Mouse (Mus musculus): ENCODE data around the gene Atad3a. TPM values are rescaled to one million over a fixed set of nuclear protein-coding genes. Genes with fewer than 3 reads are reported as not detected.

Gene Atad3a
- polyA plus RNA-seq, 1 experiment from 2014 or later: 150 TPM

DNA sequence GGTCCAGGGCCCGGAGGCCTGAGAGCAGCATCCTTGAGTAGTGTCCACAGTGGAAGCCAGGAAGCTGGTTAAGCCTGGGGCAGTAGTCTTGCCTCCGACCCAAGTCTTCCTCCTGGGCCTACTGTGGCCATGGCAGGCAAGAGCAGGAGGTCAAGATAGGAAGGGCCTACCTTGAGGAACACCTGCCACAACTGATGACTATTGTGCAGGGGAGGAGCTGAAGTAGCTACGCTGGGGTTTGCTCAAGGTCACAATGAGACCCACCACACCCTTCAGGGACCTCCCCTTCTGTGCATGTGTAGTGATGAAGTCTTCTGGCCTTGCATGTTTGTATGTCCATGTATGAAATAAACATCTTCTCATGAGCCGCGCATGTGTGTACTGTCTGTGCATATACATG, 25.1 kb downstream of the Atad3a start:
- WGBS: 67% methylated on average over 5 of the region's 5 CpGs
- H3K36me3 ChIP-seq (ENCODE audit: control insufficient read depth, insufficient read depth, low read length): 0 out of 2 replicates have a peak, but pooled peaks cover 3% of the 10 kb centered on the region
- H3K27ac ChIP-seq (ENCODE audit: low read length): no peak overlapping the region
- ATAC-seq: no peak
- H3K9ac ChIP-seq (ENCODE audit: low read depth, low read length): peak overlapping the region; percentile 80
- H3K4me1 ChIP-seq (ENCODE audit: control insufficient read depth, insufficient read depth, low read length): peaks cover 17% of the 10 kb centered on the region
- H3K4me2 ChIP-seq (ENCODE audit: low read depth, low read length): peak overlapping the region; percentile 90
- peak overlapping the region; percentile 75 for H3K4me3 ChIP-seq (ENCODE audit: low read length)
- H3K27me3 ChIP-seq (replicated peaks; ENCODE audit: control insufficient read depth, insufficient read depth, low read length): no peaks in the 10 kb centered on the region
- H3K9me3 ChIP-seq (ENCODE audit: control insufficient read depth, low read length): no peaks in the 10 kb centered on the region

GRCm38 (mm10) chr4:155734951-155735702, 25.8 kb downstream of the Atad3a start:
- ATAC-seq: peak; percentile 76
- H3K4me2 ChIP-seq (ENCODE audit: low read depth, low read length): peak overlapping the region; percentile 90
- 1% methylated on average over 48 of the region's 79 CpGs for WGBS
- H3K36me3 ChIP-seq (ENCODE audit: control insufficient read depth, insufficient read depth, low read length): 0 out of 2 replicates have a peak, but pooled peaks cover 3% of the 10 kb centered on the region
- H3K27ac ChIP-seq (ENCODE audit: low read length): peak overlapping the region; percentile 77
- peak overlapping the region; percentile 75 for H3K4me3 ChIP-seq (ENCODE audit: low read length)
- peak overlapping the region; percentile 80 for H3K9ac ChIP-seq (ENCODE audit: low read depth, low read length)
- no peaks in the 10 kb centered on the region for H3K9me3 ChIP-seq (ENCODE audit: control insufficient read depth, low read length)
- no peaks in the 10 kb centered on the region for H3K27me3 ChIP-seq (replicated peaks; ENCODE audit: control insufficient read depth, insufficient read depth, low read length)
- peaks cover 17% of the 10 kb centered on the region for H3K4me1 ChIP-seq (ENCODE audit: control insufficient read depth, insufficient read depth, low read length)

- Histone ChIP-seq H3K9ac (ENCODE audit: low read depth, low read length) (peak within 1 kb of the TSS; percentile 80), H3K27ac (ENCODE audit: low read length) (peak within 1 kb of the TSS; percentile 77), H3K36me3 (ENCODE audit: control insufficient read depth, insufficient read depth, low read length) (0 out of 2 replicates have a peak, but pooled peaks cover 3% of the 10 kb centered on the region), H3K4me2 (ENCODE audit: low read depth, low read length) (peak within 1 kb of the TSS; percentile 90), H3K9me3 (ENCODE audit: control insufficient read depth, low read length) (no peaks in the 10 kb centered on the region), H3K4me1 (ENCODE audit: control insufficient read depth, insufficient read depth, low read length) (peaks cover 17% of the 10 kb centered on the region), H3K27me3 (replicated peaks; ENCODE audit: control insufficient read depth, insufficient read depth, low read length) (no peaks in the 10 kb centered on the region), H3K4me3 (ENCODE audit: low read length) (peak within 1 kb of the TSS; percentile 75)
- under 1% methylated on average over 32 of the region's 35 CpGs for WGBS
- ATAC-seq: peak; percentile 93
Measured at GRCm38 (mm10) chr4:155734350-155734941, 26.4 kb downstream of the Atad3a start, which contains the start of gene Tmem240. Tmem240 (plus strand) TSS chr4:155734800.

DNA sequence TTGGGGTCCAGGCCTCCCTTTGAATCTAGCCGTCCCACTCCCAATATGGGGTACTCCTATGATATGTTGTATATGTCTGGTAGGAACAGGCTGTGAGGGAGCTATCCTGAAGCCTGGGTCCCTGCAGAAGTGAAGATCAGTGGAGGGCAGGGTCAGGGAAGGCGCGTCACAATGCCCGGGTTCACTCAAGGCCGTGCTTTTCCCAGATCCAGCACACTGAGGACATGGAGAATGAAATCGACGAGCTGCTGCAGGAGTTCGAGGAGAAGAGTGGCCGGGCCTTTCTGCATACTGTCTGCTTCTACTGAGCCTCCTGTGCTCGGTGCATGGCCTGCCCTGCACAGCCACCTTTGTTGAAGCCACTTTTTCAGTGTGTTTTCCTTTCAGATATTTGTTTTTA, 27.6 kb downstream of the Atad3a start:
- no peaks in the 10 kb centered on the region for H3K27me3 ChIP-seq (replicated peaks; ENCODE audit: control insufficient read depth, insufficient read depth, low read length)
- no peak for ATAC-seq
- no peak overlapping the region for H3K9ac ChIP-seq (ENCODE audit: low read depth, low read length)
- no peak overlapping the region for H3K4me3 ChIP-seq (ENCODE audit: low read length)
- no peak overlapping the region for H3K27ac ChIP-seq (ENCODE audit: low read length)
- 0 out of 2 replicates have a peak, but pooled peaks cover 3% of the 10 kb centered on the region for H3K36me3 ChIP-seq (ENCODE audit: control insufficient read depth, insufficient read depth, low read length)
- WGBS: 86% methylated on average over 10 of the region's 10 CpGs
- H3K9me3 ChIP-seq (ENCODE audit: control insufficient read depth, low read length): no peaks in the 10 kb centered on the region
- peaks cover 17% of the 10 kb centered on the region for H3K4me1 ChIP-seq (ENCODE audit: control insufficient read depth, insufficient read depth, low read length)
- no peak overlapping the region for H3K4me2 ChIP-seq (ENCODE audit: low read depth, low read length)

GRCm38 (mm10) chr4:155727993-155728392, 32.9 kb downstream of the Atad3a start:
- no peaks in the 10 kb centered on the region for H3K27me3 ChIP-seq (replicated peaks; ENCODE audit: control insufficient read depth, insufficient read depth, low read length)
- 71% methylated on average over 2 of the region's 2 CpGs for WGBS
- H3K4me2 ChIP-seq (ENCODE audit: low read depth, low read length): no peak overlapping the region
- H3K4me1 ChIP-seq (ENCODE audit: control insufficient read depth, insufficient read depth, low read length): no peaks in the 10 kb centered on the region
- no peak overlapping the region for H3K4me3 ChIP-seq (ENCODE audit: low read length)
- no peaks in the 10 kb centered on the region for H3K9me3 ChIP-seq (ENCODE audit: control insufficient read depth, low read length)
- H3K36me3 ChIP-seq (ENCODE audit: control insufficient read depth, insufficient read depth, low read length): 0 out of 2 replicates have a peak, but pooled peaks cover 3% of the 10 kb centered on the region
- H3K9ac ChIP-seq (ENCODE audit: low read depth, low read length): no peak overlapping the region
- no peak for ATAC-seq
- no peak overlapping the region for H3K27ac ChIP-seq (ENCODE audit: low read length)

DNA sequence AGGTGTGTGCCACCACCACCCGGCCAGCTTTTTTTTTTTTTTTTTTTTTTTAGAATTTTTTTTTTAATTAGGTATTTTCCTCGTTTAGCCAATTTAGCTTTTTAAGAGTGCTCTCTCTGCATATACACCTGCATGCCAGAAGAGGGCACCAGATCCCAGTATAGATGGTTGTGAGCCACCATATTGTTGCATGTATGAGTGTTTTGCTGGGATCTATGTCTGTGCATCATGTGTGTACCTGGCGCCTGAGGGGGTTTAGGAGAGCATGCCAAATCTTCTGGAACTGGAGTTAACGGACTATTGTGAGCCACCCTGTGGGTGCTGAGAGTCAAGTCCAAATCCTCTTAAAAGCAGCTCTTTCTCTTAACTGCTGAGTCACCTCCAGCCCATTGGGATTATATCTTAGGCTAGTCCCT, 39.2 kb downstream of the Atad3a start:
- no peaks in the 10 kb centered on the region for H3K4me1 ChIP-seq (ENCODE audit: control insufficient read depth, insufficient read depth, low read length)
- peak; percentile 24; the same call in 1 of the 2 replicates for ATAC-seq
- H3K27ac ChIP-seq (ENCODE audit: low read length): no peak overlapping the region
- H3K9me3 ChIP-seq (ENCODE audit: control insufficient read depth, low read length): no peaks in the 10 kb centered on the region
- no peak overlapping the region for H3K4me2 ChIP-seq (ENCODE audit: low read depth, low read length)
- no peaks in the 10 kb centered on the region for H3K27me3 ChIP-seq (replicated peaks; ENCODE audit: control insufficient read depth, insufficient read depth, low read length)
- H3K9ac ChIP-seq (ENCODE audit: low read depth, low read length): no peak overlapping the region
- no peak overlapping the region for H3K4me3 ChIP-seq (ENCODE audit: low read length)
- peaks cover 4% of the 10 kb centered on the region; the same call in 1 of the 2 replicates for H3K36me3 ChIP-seq (ENCODE audit: control insufficient read depth, insufficient read depth, low read length)
- WGBS: 61% methylated on average over 4 of the region's 4 CpGs

- no peaks in the 10 kb centered on the region for H3K9me3 ChIP-seq (ENCODE audit: control insufficient read depth, low read length)
- no peak overlapping the region for H3K4me3 ChIP-seq (ENCODE audit: low read length)
- ATAC-seq: no peak
- 66% methylated on average over 6 of the region's 6 CpGs for WGBS
- peaks cover 17% of the 10 kb centered on the region for H3K4me1 ChIP-seq (ENCODE audit: control insufficient read depth, insufficient read depth, low read length)
- no peaks in the 10 kb centered on the region for H3K27me3 ChIP-seq (replicated peaks; ENCODE audit: control insufficient read depth, insufficient read depth, low read length)
- H3K36me3 ChIP-seq (ENCODE audit: control insufficient read depth, insufficient read depth, low read length): 0 out of 2 replicates have a peak, but pooled peaks cover 3% of the 10 kb centered on the region
- no peak overlapping the region for H3K9ac ChIP-seq (ENCODE audit: low read depth, low read length)
- H3K27ac ChIP-seq (ENCODE audit: low read length): no peak overlapping the region; the same call in 1 of the 2 replicates
- H3K4me2 ChIP-seq (ENCODE audit: low read depth, low read length): no peak overlapping the region
Measured at GRCm38 (mm10) chr4:155710521-155711252, 50.2 kb downstream of the Atad3a start.

GRCm38 (mm10) chr4:155708988-155709387, 51.9 kb downstream of the Atad3a start:
- Histone ChIP-seq H3K27ac (ENCODE audit: low read length) (no peak overlapping the region), H3K4me1 (ENCODE audit: control insufficient read depth, insufficient read depth, low read length) (peaks cover 17% of the 10 kb centered on the region), H3K9ac (ENCODE audit: low read depth, low read length) (no peak overlapping the region), H3K27me3 (replicated peaks; ENCODE audit: control insufficient read depth, insufficient read depth, low read length) (no peaks in the 10 kb centered on the region), H3K36me3 (ENCODE audit: control insufficient read depth, insufficient read depth, low read length) (no peaks in the 10 kb centered on the region), H3K4me3 (ENCODE audit: low read length) (no peak overlapping the region), H3K4me2 (ENCODE audit: low read depth, low read length) (no peak overlapping the region), H3K9me3 (ENCODE audit: control insufficient read depth, low read length) (no peaks in the 10 kb centered on the region)
- no peak for ATAC-seq

DNA sequence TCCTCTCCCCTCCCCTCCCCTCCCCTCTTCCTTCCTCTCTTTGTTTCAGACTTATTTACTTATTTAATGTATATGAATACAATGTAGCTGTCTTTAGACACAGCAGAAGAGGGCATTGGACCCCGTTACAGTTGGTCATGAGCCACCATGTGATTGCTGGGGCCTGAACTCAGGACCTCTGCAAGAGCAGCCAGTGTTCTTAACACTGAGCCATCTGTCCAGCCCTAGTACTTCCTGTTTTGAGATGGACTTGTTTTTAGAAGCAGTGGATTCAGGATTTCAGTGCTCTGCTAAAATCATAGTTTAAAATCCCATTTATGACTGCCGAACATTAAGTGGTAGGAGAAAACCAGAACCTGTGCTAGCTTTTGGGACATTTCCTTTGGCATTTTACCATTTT, 52.3 kb downstream of the Atad3a start:
- H3K27ac ChIP-seq (ENCODE audit: low read length): no peak overlapping the region
- H3K27me3 ChIP-seq (replicated peaks; ENCODE audit: control insufficient read depth, insufficient read depth, low read length): no peaks in the 10 kb centered on the region
- 76% methylated on average over 2 of the region's 2 CpGs for WGBS
- no peak overlapping the region for H3K9ac ChIP-seq (ENCODE audit: low read depth, low read length)
- H3K4me1 ChIP-seq (ENCODE audit: control insufficient read depth, insufficient read depth, low read length): peaks cover 17% of the 10 kb centered on the region
- no peaks in the 10 kb centered on the region for H3K9me3 ChIP-seq (ENCODE audit: control insufficient read depth, low read length)
- ATAC-seq: no peak
- H3K36me3 ChIP-seq (ENCODE audit: control insufficient read depth, insufficient read depth, low read length): no peaks in the 10 kb centered on the region
- no peak overlapping the region for H3K4me3 ChIP-seq (ENCODE audit: low read length)
- H3K4me2 ChIP-seq (ENCODE audit: low read depth, low read length): no peak overlapping the region
